Mouse (Mus musculus): Measurements from ENCODE around the gene Gngt2.

- TF ChIP-seq CTCF (IDR thresholded peaks at IDR 0.05; ENCODE audit: insufficient read depth, low read length) (no peak), POLR2A (IDR thresholded peaks at IDR 0.05; ENCODE audit: borderline replicate concordance, extremely low read depth, low read depth, low read length) (no peak)
Observed at GRCm38 (mm10) chr11:95875804-95876203, 38.8 kb downstream of the Gngt2 start.

All from lung, adult 2 months (tissue).